Mouse (Mus musculus) embryonic facial prominence, embryonic 11.5 days (tissue): ENCODE measurements around the gene Daam1. TPM values are rescaled to one million over a fixed set of nuclear protein-coding genes. Genes with fewer than 3 reads are reported as not detected.

ENCODE experiments used
- ATAC-seq: fragments of 200-750 bp; cut with Nextera tagmentation; replicated peaks from 2 replicates; pipeline ENCODE4 v1.8.0; 2017; ENCODE audit warnings: low read depth; ENCODE audit not compliant: insufficient number of reproducible peaks, low FRiP score, low TSS enrichment
- DNase-seq: peaks from one replicate; pipeline ENCODE4 v3.0.0-alpha.2; 2015; ENCODE audit warnings: low spot score
- H3K27ac ChIP-seq: fragments of 300-500 bp; sonication (generic); replicated peaks from 2 replicates; pipeline ENCODE4 v1.5.1; 2014; ENCODE audit warnings: mild to moderate bottlenecking, low read depth, low read length, control low read depth
- H3K27me3 ChIP-seq: fragments of 300-500 bp; sonication (generic); 2 replicates; pipeline ENCODE4 v1.6.1; 2014; ENCODE audit warnings: mild to moderate bottlenecking, low read length, moderate library complexity, mixed read lengths; ENCODE audit not compliant: control insufficient read depth, insufficient read depth
- H3K36me3 ChIP-seq: fragments of 300-500 bp; sonication (generic); replicated peaks from 2 replicates; pipeline ENCODE4 v1.6.1; 2014; ENCODE audit warnings: low read depth, mild to moderate bottlenecking, low read length, moderate library complexity, mixed read lengths; ENCODE audit not compliant: control insufficient read depth, insufficient read depth
- H3K4me1 ChIP-seq: fragments of 300-500 bp; sonication (generic); 2 replicates; pipeline ENCODE4 v1.6.1; 2014; ENCODE audit warnings: low read length, mixed read lengths; ENCODE audit not compliant: control insufficient read depth, insufficient read depth
- H3K4me2 ChIP-seq: fragments of 300-500 bp; sonication (generic); 2 replicates; pipeline ENCODE4 v1.6.1; 2014; ENCODE audit warnings: low read depth, mild to moderate bottlenecking, control low read depth, low read length, moderate library complexity
- H3K4me3 ChIP-seq: fragments of 300-500 bp; sonication (generic); 2 replicates; pipeline ENCODE4 v1.5.1; 2014; ENCODE audit warnings: low read depth, low read length, control low read depth
- H3K9ac ChIP-seq: fragments of 300-500 bp; sonication (generic); replicated peaks from 2 replicates; pipeline ENCODE4 v1.6.1; 2014; ENCODE audit warnings: mild to moderate bottlenecking, control low read depth, low read length
- H3K9me3 ChIP-seq: fragments of 300-500 bp; sonication (generic); replicated peaks from 2 replicates; pipeline ENCODE4 v1.6.1; 2016; ENCODE audit warnings: mild to moderate bottlenecking, low read length, inconsistent platforms, mixed read lengths; ENCODE audit not compliant: control insufficient read depth
- WGBS: fragments of 180-500 bp; shearing (Covaris S2); extraction: QIAGEN DNeasy Blood & Tissue Kit; methylation state at CpG from one replicate; pipeline ENCODE4 v1.1.7; 2014; 5-methylcytosine and 5-hydroxymethylcytosine counted together
- polyA plus RNA-seq: library from polyadenylated mRNA; unstranded; fragments of >200 nt; fragmentation: Nextera tagmentation; extraction: Ambion mirVana; gene quantifications from 2 replicates; pipeline ENCODE4 v1.2.1, GENCODE M21; 2014

The Daam1 gene
- 16.3 and 16.4 TPM in 2 replicates for polyA plus RNA-seq

DNA sequence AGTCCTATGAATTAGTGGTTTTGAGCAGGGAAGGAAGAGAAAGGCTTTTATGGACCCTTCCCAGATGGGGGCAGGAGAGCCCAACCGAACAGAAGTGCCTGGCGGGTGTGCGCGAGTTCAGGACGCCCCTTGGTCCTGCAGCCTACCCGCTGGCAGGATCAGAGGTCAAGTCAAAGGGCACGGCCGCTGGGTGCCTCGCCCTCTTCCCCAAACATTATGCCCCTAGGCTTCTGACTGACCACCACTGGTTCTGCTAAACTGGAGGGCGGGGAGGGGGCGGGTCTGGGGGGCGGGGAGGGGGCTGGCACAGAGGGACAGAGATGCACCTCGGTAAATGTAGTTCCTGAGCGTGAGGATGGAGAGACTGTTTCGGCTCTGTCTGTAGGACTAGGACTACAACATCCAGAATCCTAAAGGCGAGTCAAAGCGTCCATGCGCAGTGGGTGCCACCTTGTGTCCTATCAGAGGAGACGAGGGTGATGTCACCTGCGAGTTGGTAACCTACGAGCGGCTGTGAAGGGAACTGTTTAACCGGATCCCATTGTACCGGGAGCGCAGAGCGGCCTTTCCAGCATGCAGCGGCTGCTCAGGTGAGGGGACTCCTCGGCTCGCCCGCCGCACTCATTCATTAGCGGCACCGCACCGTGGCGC is at the start of gene Daam1:
Daam1 (plus strand) TSS at position 472 of the 651 bp plus-strand sequence.
- no peaks in the 10 kb centered on the region for H3K27me3 ChIP-seq

DNA sequence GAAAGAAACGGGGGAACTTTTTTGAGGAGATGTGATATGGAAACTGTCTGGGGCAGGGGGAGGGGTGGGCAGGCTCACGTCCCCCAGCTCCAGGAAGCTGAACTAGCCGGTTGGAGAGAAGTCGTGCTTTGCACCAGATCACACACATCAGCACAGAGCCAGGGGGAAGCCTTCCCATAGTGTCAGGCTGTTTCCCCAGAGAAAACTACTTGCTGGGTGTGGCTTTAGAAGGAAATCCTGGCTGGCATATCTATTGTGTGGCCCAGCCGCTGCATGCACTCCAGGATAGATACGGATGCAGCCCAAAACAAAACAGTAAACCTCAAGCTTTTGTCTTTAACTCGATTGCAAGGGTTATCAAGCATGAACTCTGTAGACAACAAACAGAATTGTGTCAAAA is 49.7 kb upstream of the Daam1 start:
- Histone ChIP-seq H3K9me3 (no peaks in the 10 kb centered on the region), H3K9ac (no peak overlapping the region), H3K36me3 (no peaks in the 10 kb centered on the region), H3K4me1 (no peaks in the 10 kb centered on the region), H3K27ac (no peak overlapping the region), H3K4me3 (no peak overlapping the region), H3K27me3 (no peaks in the 10 kb centered on the region), H3K4me2 (no peak overlapping the region)
- WGBS, result 57% methylated on average over 7 of the region's 7 CpGs
- no peak for DNase-seq
- ATAC-seq, result no peak

More for the DNA sequence above, at the start of gene Daam1:
- under 1% methylated on average over 35 of the region's 35 CpGs for WGBS
- peak within 1 kb of the TSS; percentile 78 for H3K27ac ChIP-seq
- H3K36me3 ChIP-seq, result no peaks in the 10 kb centered on the region
- ATAC-seq (peak; percentile 100), DNase-seq (peak; percentile 98)
- peak within 1 kb of the TSS; percentile 90 for H3K4me3 ChIP-seq
- no peaks in the 10 kb centered on the region; the same call in 1 of the 2 replicates for H3K4me1 ChIP-seq
- H3K4me2 ChIP-seq, result peak within 1 kb of the TSS; percentile 96
- H3K9ac ChIP-seq, result peak within 1 kb of the TSS; percentile 81
- H3K9me3 ChIP-seq, result no peaks in the 10 kb centered on the region

DNA sequence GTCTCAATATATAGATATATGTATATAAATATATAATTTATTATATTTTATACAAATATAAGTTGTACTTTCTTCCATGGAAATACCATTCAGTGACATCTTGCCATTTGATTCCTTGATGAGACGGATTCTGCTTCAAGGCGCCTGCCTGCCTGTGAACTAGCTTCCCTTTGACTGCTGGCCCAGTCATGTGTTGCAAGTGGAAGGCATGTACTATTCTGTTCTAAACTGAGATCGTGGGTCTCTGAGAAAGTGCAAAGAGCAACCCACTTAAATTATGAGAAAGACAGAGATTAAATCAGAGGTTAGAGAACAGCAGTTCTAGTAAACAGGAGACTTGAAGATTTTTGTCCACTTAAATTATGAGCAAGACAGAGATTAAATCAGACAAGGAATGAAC is 46.9 kb upstream of the Daam1 start:
- Histone ChIP-seq H3K27me3 (no peaks in the 10 kb centered on the region), H3K4me2 (no peak overlapping the region), H3K9me3 (no peaks in the 10 kb centered on the region), H3K36me3 (no peaks in the 10 kb centered on the region), H3K9ac (no peak overlapping the region), H3K4me1 (no peaks in the 10 kb centered on the region), H3K27ac (no peak overlapping the region), H3K4me3 (no peak overlapping the region)
- DNase-seq (no peak), ATAC-seq (no peak)
- WGBS, result 68% methylated on average over 3 of the region's 3 CpGs

DNA sequence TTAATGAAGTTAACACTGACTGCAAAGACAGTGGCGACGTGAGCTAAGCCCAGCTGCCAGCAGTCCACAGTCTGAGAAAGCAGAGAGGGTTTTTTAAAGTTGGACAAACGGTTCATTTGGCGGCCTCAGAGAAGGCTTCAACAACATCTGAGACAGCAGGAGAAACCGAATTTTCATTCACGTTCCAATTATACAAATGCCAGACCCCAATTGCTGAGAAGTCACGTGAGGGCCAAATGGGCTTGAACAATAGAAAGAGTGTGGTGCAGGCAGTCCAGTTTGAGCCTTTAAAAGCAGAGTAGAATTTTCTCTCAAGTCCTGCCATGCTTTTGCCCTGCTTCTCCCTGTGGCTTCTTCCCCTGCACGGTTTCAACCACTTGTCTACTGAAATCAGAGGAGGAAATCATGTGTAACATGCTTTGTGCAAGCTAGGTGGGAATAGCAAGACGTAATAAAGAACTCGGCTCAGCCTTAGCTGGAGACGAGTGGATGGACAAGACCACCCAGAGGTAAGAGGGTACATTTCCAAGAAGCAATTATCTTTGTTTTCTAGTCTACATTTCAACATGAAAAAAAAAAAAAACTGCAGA is 46.1 kb upstream of the Daam1 start:
- Histone ChIP-seq H3K9me3 (no peaks in the 10 kb centered on the region), H3K4me3 (no peak overlapping the region), H3K4me1 (no peaks in the 10 kb centered on the region), H3K27me3 (no peaks in the 10 kb centered on the region), H3K27ac (no peak overlapping the region), H3K9ac (no peak overlapping the region), H3K4me2 (no peak overlapping the region; the same call in 1 of the 2 replicates), H3K36me3 (no peaks in the 10 kb centered on the region)
- ATAC-seq (no peak), DNase-seq (peak; percentile 52)
- WGBS, result 42% methylated on average over 11 of the region's 11 CpGs

DNA sequence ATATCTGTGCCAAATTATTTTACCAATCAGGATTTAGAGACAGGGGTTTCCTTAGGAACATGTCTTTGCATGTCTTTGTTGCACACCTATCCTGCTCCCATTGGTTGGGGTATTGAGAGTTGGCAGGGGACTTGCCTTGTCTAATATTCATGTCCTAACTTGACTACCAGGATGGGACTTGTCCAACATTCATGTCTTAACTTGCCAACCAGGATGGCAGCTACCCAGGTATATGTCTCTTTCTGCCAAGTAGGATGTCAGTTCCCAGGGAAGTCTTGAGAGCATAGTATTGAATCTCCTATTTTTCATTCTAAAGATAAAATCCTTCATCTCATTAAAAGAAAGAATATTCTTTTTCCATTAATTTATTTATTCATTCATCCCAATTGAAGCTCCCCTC is 44.4 kb upstream of the Daam1 start:
- H3K9me3 ChIP-seq, result no peaks in the 10 kb centered on the region
- H3K4me1 ChIP-seq, result no peaks in the 10 kb centered on the region
- H3K9ac ChIP-seq, result no peak overlapping the region
- DNase-seq (no peak), ATAC-seq (no peak)
- H3K27ac ChIP-seq, result no peak overlapping the region
- H3K4me3 ChIP-seq, result no peak overlapping the region
- H3K27me3 ChIP-seq, result no peaks in the 10 kb centered on the region
- no peak overlapping the region for H3K4me2 ChIP-seq
- no peaks in the 10 kb centered on the region for H3K36me3 ChIP-seq

DNA sequence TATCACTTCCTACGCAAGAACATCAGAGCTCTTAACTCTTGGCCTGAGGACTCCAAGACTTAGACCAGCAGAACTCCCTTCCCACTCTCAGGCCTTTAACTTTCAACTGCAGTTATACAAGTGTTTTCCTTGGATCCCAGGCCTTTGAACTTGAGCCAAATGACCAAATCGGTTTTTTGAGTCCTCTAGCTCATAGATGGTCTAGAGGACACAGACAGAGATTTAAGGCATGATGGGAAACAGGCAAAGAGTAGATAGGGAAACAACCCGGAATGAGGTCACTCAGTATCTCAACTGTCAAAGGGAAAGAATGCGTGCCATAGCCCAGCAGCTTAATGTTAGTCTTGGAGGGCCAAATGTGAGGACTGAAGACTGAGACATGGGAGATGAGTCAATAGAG is 42.1 kb upstream of the Daam1 start:
- 90% methylated on average over 4 of the region's 4 CpGs for WGBS
- DNase-seq (no peak), ATAC-seq (no peak)
- Histone ChIP-seq H3K4me3 (no peak overlapping the region), H3K9me3 (no peaks in the 10 kb centered on the region), H3K4me1 (no peaks in the 10 kb centered on the region), H3K27ac (no peak overlapping the region), H3K4me2 (no peak overlapping the region), H3K27me3 (no peaks in the 10 kb centered on the region), H3K36me3 (no peaks in the 10 kb centered on the region), H3K9ac (no peak overlapping the region)

DNA sequence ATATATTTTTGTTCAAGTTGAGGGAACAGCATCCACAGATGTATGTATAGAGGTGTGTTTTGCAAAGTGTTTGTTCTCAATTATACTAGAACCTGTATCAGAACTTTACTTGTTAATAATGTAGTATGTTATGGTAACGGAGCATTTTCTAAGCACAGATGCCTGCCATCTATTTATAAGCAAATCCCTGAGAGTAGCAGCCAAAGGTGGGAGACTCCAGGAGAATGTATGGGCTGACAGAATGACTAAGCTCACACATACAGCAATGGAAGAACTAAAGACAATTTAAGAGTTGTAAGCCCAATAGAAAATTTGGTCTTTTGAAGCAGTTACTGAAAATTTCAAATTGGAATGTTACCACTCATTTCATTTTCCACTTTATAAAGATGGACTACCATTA is 40.3 kb upstream of the Daam1 start:
- Histone ChIP-seq H3K36me3 (no peaks in the 10 kb centered on the region), H3K4me2 (no peak overlapping the region), H3K9me3 (no peaks in the 10 kb centered on the region), H3K27me3 (no peaks in the 10 kb centered on the region; the same call in 1 of the 2 replicates), H3K4me1 (no peaks in the 10 kb centered on the region), H3K4me3 (no peak overlapping the region), H3K9ac (no peak overlapping the region), H3K27ac (no peak overlapping the region)
- 97% methylated on average over 1 of the region's 1 CpGs for WGBS
- no peak for ATAC-seq
- no peak for DNase-seq

DNA sequence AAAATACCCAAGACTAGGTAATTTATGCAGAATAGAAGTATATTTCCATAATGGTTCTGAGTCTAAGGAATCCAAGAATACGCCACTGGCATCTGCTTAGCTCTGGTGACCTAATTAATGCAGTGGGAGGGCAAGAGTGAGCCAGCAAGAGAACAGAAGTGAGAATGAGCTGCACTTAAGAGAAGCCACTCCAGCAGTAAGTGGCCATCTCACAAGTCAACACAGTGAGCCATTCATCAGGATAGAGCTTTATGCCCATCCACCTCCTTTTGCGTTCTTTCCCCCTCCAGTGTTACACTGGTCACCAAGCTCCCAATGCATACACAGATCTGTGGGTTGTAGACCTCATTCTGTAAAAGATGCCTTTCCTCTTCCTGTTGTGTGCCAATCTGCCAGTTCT is 37.8 kb upstream of the Daam1 start:
- H3K9me3 ChIP-seq, result no peaks in the 10 kb centered on the region
- no peaks in the 10 kb centered on the region for H3K36me3 ChIP-seq
- H3K27me3 ChIP-seq, result no peaks in the 10 kb centered on the region; the same call in 1 of the 2 replicates
- no peak overlapping the region for H3K9ac ChIP-seq
- DNase-seq, result no peak
- no peak overlapping the region for H3K27ac ChIP-seq
- WGBS, result 77% methylated on average over 2 of the region's 2 CpGs
- H3K4me3 ChIP-seq, result no peak overlapping the region
- H3K4me1 ChIP-seq, result peaks cover 4% of the 10 kb centered on the region; the same call in 1 of the 2 replicates
- no peak for ATAC-seq
- no peak overlapping the region for H3K4me2 ChIP-seq
